ENCODE assay signal across 29 mouse cellular contexts in the genomic region with DNA sequence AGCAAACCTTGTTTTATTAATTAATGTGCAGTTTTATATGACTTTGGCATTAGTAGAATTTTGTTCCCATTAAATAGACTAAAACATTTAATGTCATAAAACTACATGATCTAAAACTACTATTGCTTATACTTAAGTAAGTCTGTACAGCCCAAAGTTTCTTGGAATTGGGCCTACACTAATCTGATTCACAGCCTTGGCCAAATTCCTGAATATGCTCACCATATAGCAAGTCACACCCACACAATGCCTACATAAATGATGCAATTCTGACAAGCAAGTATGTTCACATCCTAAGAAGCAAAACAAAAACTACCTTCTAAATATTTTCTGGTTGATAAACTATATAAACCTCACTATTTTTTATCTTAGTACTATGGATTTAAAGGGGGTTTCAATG.
DNase-seq lines count a peak whose midpoint lies in the region; ATAC-seq and TF ChIP-seq lines count a peak whose summit lies in the region.
"Had no signal": no experiment of that assay in that cellular context is flagged by ENCODE, and none has a peak within 500 bp of the region (broad histone marks: within the 10 kb centered on the region; RNA-seq: fewer than 3 reads in every experiment).

No protein-coding gene starts in this region.

- H3K79me2 ChIP-seq in MEL (ENCODE audit: control insufficient read depth, insufficient read depth, low read length, poor library complexity): no peaks in the 10 kb centered on the region

- no peak for ATAC-seq in intestine, embryonic 16.5 days
- ATAC-seq: activated CD4-positive, CD25-positive, alpha-beta regulatory T cell, adult 4 months; CD4-positive, CD25-positive, alpha-beta regulatory T cell, adult 4 months; forebrain, embryonic 13.5 days; forebrain, embryonic 15.5 days; forebrain, postnatal 0 days; Patski had no signal

- no peaks in the 10 kb centered on the region for H3K27me3 ChIP-seq in MEL (ENCODE audit: control insufficient read depth in 1 of 2, insufficient read depth in 2 of 2, low read length in 2 of 2)
- no peaks in the 10 kb centered on the region for H3K27me3 ChIP-seq in intestine, embryonic 16.5 days (replicated peaks; ENCODE audit: control insufficient read depth, insufficient read depth, low read length)
- H3K27me3 ChIP-seq: CH12.LX; embryonic facial prominence, embryonic 13.5 days; embryonic facial prominence, embryonic 15.5 days; forebrain, embryonic 13.5 days; forebrain, embryonic 15.5 days had no signal

- no peak for TF ChIP-seq RAD21 in MEL (IDR thresholded peaks at IDR 0.05; ENCODE audit: low read depth, low read length)

- H3K27ac ChIP-seq in MEL (ENCODE audit: control insufficient read depth, low read depth, low read length): no peak overlapping the region
- no peak overlapping the region for H3K27ac ChIP-seq in intestine, embryonic 16.5 days (ENCODE audit: low read length)
- H3K27ac ChIP-seq: embryonic facial prominence, embryonic 13.5 days; embryonic facial prominence, embryonic 15.5 days; forebrain, embryonic 13.5 days; forebrain, embryonic 15.5 days had no signal

- no peak for TF ChIP-seq CTCF in MEL (IDR thresholded peaks at IDR 0.05 in 2 of 3, conservative IDR thresholded peaks at IDR 0.05 in 1 of 3; ENCODE audit: control insufficient read depth in 1 of 3, insufficient read depth in 1 of 3, low read depth in 2 of 3, low read length in 3 of 3, poor library complexity in 1 of 3, severe bottlenecking in 1 of 3)

- TF ChIP-seq POLR2A in MEL (IDR thresholded peaks at IDR 0.05; ENCODE audit: control insufficient read depth in 1 of 2, insufficient read depth in 1 of 2, low read depth in 1 of 2, low read length in 2 of 2, poor library complexity in 1 of 2): no peak

- H3K4me1 ChIP-seq in MEL (ENCODE audit: control insufficient read depth in 1 of 2, insufficient read depth in 2 of 2, low read length in 2 of 2): 0 out of 4 replicates have a peak, but pooled peaks cover 0 to 2% of the 10 kb centered on the region in 2 experiments
- no peaks in the 10 kb centered on the region for H3K4me1 ChIP-seq in intestine, embryonic 16.5 days (ENCODE audit: control insufficient read depth, insufficient read depth, low read length)
- H3K4me1 ChIP-seq: embryonic facial prominence, embryonic 13.5 days; embryonic facial prominence, embryonic 15.5 days; forebrain, embryonic 13.5 days; forebrain, embryonic 15.5 days had no signal

- no peak for TF ChIP-seq EP300 in MEL (IDR thresholded peaks at IDR 0.05; ENCODE audit: low read depth in 1 of 2, low read length in 2 of 2)

- no peaks in the 10 kb centered on the region for H3K36me3 ChIP-seq in MEL (ENCODE audit: control insufficient read depth in 1 of 2, insufficient read depth in 2 of 2, low read length in 2 of 2)
- no peaks in the 10 kb centered on the region for H3K36me3 ChIP-seq in intestine, embryonic 16.5 days (ENCODE audit: control insufficient read depth, insufficient read depth, low read length)
- H3K36me3 ChIP-seq: embryonic facial prominence, embryonic 13.5 days; embryonic facial prominence, embryonic 15.5 days; forebrain, embryonic 15.5 days; G1E had no signal

- H3K4me3 ChIP-seq in MEL (ENCODE audit: control insufficient read depth in 1 of 2, insufficient read depth in 1 of 2, low read depth in 2 of 2, low read length in 2 of 2): no peak overlapping the region
- no peak overlapping the region for H3K4me3 ChIP-seq in intestine, embryonic 16.5 days (ENCODE audit: low read length)
- H3K4me3 ChIP-seq: embryonic facial prominence, embryonic 13.5 days; embryonic facial prominence, embryonic 15.5 days; erythroblast, embryonic 14.5 days; forebrain, embryonic 13.5 days; forebrain, embryonic 15.5 days had no signal

- H3K4me2 ChIP-seq in intestine, embryonic 16.5 days (ENCODE audit: low read depth, low read length): no peak overlapping the region
- H3K4me2 ChIP-seq: embryonic facial prominence, embryonic 13.5 days; embryonic facial prominence, embryonic 15.5 days; forebrain, embryonic 13.5 days; forebrain, embryonic 15.5 days had no signal

- peak; percentile 59 for DNase-seq in 3T3-L1 (ENCODE audit: low read depth, low spot score)
- peak; percentile 15 for DNase-seq in MEL (ENCODE audit: low read depth, low spot score)
- peak; percentile 25 for DNase-seq in brain, adult 2 months (ENCODE audit: low read depth, low spot score)
- DNase-seq in gonadal fat pad, adult 2 months (ENCODE audit: low read depth): peak; percentile 34
- DNase-seq in right cerebral cortex, postnatal 14 days: no peak
- no peak for DNase-seq in cerebellum, adult 11-12 months
- no peak for DNase-seq in gastrocnemius, postnatal 36 days
- DNase-seq: adrenal gland, adult 8-10 months; adrenal gland, postnatal 14 days; adrenal gland, postnatal 36 days; B cell, adult 2 months; cerebellum, adult 11 months; cerebellum, adult 2 months; cerebellum, adult 9-10 months; cerebellum, postnatal 10 days; cerebellum, postnatal 25 days; embryo, embryonic 11 days; forebrain, postnatal 0 days had no signal

- H3K9me3 ChIP-seq in MEL (replicated peaks; ENCODE audit: insufficient read depth, low read length): no peaks in the 10 kb centered on the region
- H3K9me3 ChIP-seq in intestine, embryonic 16.5 days (ENCODE audit: control insufficient read depth, low read length): no peaks in the 10 kb centered on the region
- H3K9me3 ChIP-seq: embryonic facial prominence, embryonic 13.5 days; embryonic facial prominence, embryonic 15.5 days; forebrain, embryonic 13.5 days; forebrain, embryonic 15.5 days; G1E had no signal

- intact Hi-C loops in gastrocnemius, postnatal 36 days (cut with DNase I): no loop called here

- no peak overlapping the region for H3K9ac ChIP-seq in MEL (ENCODE audit: control insufficient read depth, low read depth, low read length, poor library complexity, severe bottlenecking)
- no peak overlapping the region for H3K9ac ChIP-seq in intestine, embryonic 16.5 days (ENCODE audit: low read depth, low read length)
- H3K9ac ChIP-seq: embryonic facial prominence, embryonic 13.5 days; embryonic facial prominence, embryonic 15.5 days; forebrain, embryonic 13.5 days; forebrain, embryonic 15.5 days; forebrain, postnatal 0 days had no signal

TF ChIP-seq in MEL, 35 proteins besides CTCF, POLR2A, EP300 and RAD21:
- TF ChIP-seq JUND (IDR thresholded peaks at IDR 0.05; ENCODE audit: low read depth, low read length): no peak
- no peak for TF ChIP-seq MAFK (IDR thresholded peaks at IDR 0.05; ENCODE audit: borderline replicate concordance, low read depth, low read length)
- TF ChIP-seq ETS1 (IDR thresholded peaks at IDR 0.05; ENCODE audit: low read depth, low read length): peak; percentile 27; the same call in 1 of the 2 replicates
- no peak for TF ChIP-seq BHLHE40 (IDR thresholded peaks at IDR 0.05; ENCODE audit: borderline replicate concordance, low read depth, low read length)

Comparison
In these comparisons a context has a peak if more than half of its experiments do, and no peak if none do; other contexts are left out.
1. DNase-seq: peak in 3T3-L1 (single experiment), MEL (single experiment), brain, adult 2 months (single experiment) and gonadal fat pad, adult 2 months (single experiment); none in right cerebral cortex, postnatal 14 days (single experiment), cerebellum, adult 11-12 months (single experiment) and gastrocnemius, postnatal 36 days (0 of 2).